Mouse (Mus musculus) gastrocnemius, adult 18-20 months (tissue): ENCODE measurements around the gene Islr. TPM values are rescaled to one million over a fixed set of nuclear protein-coding genes. Genes with fewer than 3 reads are reported as not detected.
"Not testable (repeated sequence)": the region's sequence is repeated elsewhere in the genome, so short reads cannot be mapped to it uniquely, and the experiment has no call there.

Experiments used
- DNase-seq: peaks from one replicate; pipeline ENCODE4 v3.0.0; 2021; ENCODE audit warnings: low spot score
- long read RNA-seq, 2 experiments: library from polyadenylated mRNA; stranded (forward); transcript quantifications; one replicate each; pipeline ENCODE4 v2.0.0; 2021
- total RNA-seq, 2 experiments: library from RNA; stranded (reverse); gene quantifications; 2 replicates each; pipeline ENCODE4 v1.2.3; 2021

Gene Islr
- total RNA-seq, result 10 to 100 TPM; 15.6 to 20.8 TPM
- long read RNA-seq, experiment 1, transcript Islr-201 (2 exons, 2,223 nt), result minor isoform, 5 of 20 reads
- long read RNA-seq, experiment 1, transcript Islr-202 (2 exons, 2,076 nt), result major isoform, 11 of 20 reads
- long read RNA-seq, experiment 1, partial matches to known transcripts, result 0 of 20 reads
- long read RNA-seq, experiment 1, other reads (novel, unspliced or antisense), result 4 of 20 reads
- long read RNA-seq, experiment 2, transcript Islr-202 (2 exons, 2,076 nt), result major isoform, 6 of 18 reads
- long read RNA-seq, experiment 2, partial matches to known transcripts, result 6 of 18 reads
- long read RNA-seq, experiment 2, other reads (novel, unspliced or antisense), result 2 of 18 reads

- peak; percentile 61 for DNase-seq
These were observed at the start of gene Islr, which contains the start of gene Islr2 for GRCm38 (mm10) chr9:58203516-58204447. Gene Islr (minus strand): TSS chr9:58204306. Gene Islr2 (minus strand): TSS chr9:58204319.

GRCm38 (mm10) chr9:58253805-58254122 is 49.7 kb upstream of the Islr start:
- not testable (repeated sequence) for DNase-seq

DNA sequence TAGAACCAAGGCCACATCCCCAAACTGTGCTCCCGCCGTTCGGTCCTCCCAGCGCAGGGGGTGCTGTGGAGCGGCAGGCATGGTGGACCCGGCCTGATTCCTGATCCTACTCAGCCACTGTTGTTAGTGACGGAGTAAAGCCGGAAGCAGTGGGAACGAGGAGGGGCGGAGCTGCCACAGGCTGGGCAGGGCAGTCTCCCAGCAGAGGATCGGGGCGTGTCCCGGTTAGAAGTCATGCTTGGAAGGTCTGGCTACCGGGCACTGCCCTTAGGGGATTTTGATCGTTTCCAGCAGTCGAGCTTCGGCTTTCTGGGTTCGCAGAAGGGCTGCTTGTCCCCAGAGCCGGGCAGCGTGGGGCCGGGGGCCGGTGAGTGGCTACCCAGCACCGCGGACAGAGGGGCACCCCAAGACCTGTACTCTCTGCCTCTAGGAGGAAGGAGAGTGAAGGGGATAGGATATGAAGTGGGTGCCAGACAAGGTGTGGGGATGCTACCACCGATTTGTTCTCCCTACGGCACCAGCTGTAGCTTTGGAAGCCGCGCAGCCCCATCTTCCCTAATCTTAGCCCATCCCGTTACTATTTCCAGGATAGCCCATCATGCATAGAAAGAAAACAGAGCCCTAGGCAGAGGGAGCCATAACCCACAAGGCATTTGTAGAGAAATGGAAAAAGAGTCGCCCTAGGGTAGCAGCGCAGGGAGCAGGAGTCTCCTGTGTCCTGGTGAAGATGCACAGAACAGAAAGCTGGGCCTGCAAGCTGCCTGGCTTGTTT is 49.1 kb upstream of the Islr start, which contains the start of gene Stoml1:
Stoml1 (plus strand) TSS at position 132 of the 772 bp plus-strand sequence.
- peak; percentile 95 for DNase-seq

DNA sequence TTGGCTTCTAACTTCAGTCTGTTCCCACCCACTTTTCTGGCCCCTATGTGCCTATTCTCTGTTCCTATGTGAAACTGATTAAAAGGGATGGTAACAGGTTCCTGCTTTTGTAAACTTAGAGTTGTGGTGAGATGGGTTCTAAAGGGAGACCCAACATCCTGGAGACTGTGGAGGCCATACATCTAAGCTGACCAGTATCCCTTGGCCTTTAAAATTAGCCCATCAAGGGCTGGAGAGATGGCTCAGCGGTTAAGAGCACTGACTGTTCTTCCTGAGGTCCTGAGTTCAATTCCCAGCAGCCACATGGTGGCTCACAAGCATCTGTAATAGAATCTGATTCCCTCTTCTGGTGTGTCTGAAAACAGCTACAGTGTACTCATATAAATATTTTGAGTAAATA is 46.6 kb upstream of the Islr start:
- not testable (repeated sequence) for DNase-seq

- DNase-seq, result no peak
These were observed 46.2 kb upstream of the Islr start for GRCm38 (mm10) chr9:58250322-58250721.

DNA sequence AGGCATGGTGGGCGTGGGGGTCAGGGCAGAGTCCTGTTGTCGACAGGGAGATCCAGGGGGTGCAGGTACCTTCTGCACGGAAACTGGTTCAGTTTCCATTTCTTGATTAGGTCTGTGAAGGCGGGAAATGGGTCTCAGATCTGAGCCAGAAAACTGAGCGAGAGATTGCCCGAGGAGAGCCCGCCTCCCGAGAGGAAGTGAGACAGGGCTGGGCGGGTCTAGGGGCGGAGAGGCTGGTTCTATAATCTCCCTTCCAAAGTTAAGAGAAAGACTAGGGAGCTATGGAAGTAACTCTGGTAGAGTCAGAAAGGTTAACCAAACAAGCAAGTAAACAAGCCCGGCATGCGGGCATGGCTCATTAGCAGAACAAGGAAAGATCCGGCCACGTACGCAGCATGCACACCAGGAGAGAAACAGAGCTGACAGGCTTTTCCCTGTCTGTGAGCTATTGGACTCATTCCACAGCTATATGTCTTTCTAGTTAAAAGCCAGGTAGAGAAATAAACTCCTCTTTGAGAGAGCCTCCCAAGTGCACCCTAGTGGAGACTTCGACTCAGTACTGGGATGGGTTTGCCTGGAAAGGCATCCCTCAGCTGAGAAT is 45.6 kb upstream of the Islr start, which contains the start of gene Pml:
Pml (minus strand) TSS at position 195 of the 601 bp plus-strand sequence.
- peak; percentile 78 for DNase-seq

GRCm38 (mm10) chr9:58248746-58249413 is 44.8 kb upstream of the Islr start:
- DNase-seq, result no peak

DNA sequence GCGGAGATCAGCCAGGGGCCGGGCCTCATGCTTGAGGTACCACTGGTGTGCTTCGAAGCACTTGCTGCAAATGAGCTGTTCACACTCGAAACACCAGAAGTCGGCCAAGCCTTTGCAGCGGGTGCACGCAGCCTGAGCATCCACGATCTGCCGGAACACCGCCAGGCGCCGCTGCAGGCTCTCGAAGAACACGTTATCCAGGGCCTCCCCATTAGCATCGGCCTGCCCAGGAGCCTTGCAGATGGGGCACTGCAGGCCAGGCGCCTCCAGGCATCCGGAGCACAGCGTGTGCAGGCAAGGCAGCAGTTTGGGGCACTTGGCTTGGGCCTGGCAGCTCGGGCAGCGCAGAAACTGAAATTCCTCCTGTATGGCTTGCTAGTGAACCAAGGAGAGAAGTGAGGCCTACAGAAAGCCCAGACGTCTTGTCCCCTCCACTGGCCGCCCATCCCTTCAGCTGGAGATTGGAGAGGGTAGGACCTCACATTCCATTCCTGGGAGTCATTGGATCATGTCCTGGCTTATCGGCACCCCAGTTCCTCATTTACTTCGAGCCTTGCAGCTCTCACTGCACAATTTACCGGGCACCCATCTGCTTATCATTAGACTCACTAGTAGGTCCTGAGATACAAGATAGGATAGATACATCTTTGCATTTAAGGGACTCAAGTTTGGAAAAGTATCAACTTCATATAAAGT is 43.1 kb upstream of the Islr start:
- peak; percentile 63 for DNase-seq

DNA sequence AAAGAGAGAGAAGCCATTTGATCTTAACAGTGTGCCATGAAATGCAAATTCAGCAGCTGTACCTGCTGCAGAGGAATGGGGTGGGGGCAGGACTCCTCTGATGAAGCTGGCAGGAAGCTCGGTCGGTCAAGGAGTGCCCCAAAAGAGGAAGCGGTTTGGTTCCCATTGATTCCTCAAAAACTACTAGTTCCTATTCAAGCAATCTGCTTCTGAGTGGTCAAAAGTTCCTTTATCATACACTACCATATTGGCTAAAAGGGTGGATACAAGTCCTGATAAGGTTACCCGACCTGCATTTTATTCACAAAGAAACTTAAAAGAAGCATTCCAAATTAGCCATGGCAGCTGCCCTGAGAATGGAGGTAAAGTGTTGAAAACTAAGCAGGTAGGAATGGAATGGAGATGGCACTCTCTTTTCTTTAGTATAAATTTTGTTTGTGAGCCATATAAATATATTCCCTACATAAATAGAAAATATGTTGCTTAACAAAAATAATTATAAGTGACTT is 42.0 kb upstream of the Islr start:
- DNase-seq, result no peak

- DNase-seq, result no peak
These were observed 39.6 kb upstream of the Islr start for GRCm38 (mm10) chr9:58243696-58244095.

DNA sequence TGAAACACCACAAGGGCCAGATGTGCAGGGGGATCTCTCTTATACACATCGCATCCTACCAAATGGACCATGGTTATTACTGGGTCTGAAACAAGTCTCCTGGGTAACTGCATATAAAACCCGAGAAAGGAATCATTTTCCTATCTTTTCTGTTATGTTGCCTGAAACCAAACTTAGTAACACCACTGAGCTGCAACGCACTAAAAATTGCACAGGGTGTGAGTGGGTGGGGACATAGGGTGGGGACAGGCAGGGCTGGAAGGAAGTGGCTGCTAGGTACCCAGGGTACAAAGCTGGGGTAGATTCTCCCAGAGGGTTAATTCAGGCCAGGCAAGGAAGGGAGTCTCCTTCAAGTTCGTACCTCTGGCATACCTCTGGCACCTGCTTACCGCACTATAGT is 38.6 kb upstream of the Islr start:
- DNase-seq, result no peak

DNA sequence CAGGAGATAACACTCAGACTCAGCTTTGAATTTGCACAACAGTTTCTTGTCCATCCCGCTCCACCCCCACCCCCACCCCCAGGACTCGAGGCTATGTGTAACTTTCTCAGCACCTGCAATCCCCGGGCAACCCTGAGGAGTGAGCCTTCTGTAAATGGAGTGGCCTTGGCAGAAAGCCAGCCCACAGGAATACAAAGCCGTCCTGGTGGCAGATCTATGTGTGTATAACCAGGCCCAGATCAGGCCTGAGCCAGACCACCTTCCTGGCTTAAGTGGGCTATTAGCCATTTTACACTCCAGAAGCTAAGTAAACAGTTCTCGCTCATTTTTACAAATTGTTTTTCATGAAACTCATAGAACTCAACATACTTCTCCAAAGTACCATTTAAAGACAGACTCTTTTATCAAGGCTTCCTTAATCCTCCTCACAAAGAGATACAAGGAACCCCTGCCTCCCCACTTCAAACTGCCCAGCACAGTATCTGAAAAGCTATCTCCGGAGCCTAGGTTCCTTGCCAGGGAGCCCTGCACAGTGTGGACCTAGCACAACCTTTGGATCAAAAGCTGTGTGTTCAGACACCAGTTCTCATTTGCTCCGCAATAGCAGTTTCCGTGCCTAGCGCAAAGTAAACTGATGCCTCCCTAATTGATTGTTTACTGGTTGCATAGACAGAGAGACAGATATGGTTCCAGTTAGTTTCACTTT is 37.8 kb upstream of the Islr start:
- no peak for DNase-seq

DNA sequence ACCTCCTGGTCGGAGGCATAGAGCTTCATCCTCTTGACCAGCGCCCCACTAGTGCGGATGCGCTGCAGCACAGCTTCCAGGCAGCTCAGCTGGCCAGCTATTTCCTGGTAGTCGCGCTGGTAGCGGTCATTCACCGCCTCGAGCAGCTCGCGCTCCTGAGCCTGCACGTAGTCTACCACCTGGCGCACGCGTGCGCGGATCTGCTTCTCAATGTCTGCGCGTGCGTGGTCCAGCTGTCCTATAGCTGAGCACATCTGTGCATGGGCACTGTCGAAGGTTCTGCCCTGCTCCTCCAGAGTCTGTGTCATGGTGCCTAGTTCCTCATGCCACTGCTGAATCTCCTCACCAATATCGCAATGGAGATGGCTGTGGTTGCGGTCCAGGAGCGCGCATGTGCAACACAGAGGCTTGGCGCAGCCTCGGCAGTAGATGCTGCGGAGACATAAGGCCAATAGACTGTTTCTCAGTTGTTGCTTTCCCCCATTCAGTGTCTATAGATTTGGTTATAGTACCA is 30.5 kb upstream of the Islr start:
- DNase-seq, result no peak

- DNase-seq, result peak; percentile 24
These were observed 28.3 kb upstream of the Islr start for GRCm38 (mm10) chr9:58232374-58232773.

GRCm38 (mm10) chr9:58231746-58232145 is 27.6 kb upstream of the Islr start:
- no peak for DNase-seq

- no peak for DNase-seq
These were observed 24.8 kb upstream of the Islr start for GRCm38 (mm10) chr9:58228777-58229466.

GRCm38 (mm10) chr9:58225915-58226913 is 22.1 kb upstream of the Islr start:
- peak; percentile 68 for DNase-seq
